Mouse (Mus musculus) lung, adult 2 months (tissue): ENCODE data around the gene 4933434E20Rik.

Experiments
- CTCF ChIP-seq: fragments of 200-500 bp; IDR thresholded peaks from 2 replicates; pipeline ENCODE4 v1.5.1; 2011; ENCODE audit warnings: mild to moderate bottlenecking, low read length, control low read depth; ENCODE audit not compliant: insufficient read depth
- POLR2A ChIP-seq: fragments of 200-500 bp; IDR thresholded peaks from 2 replicates; pipeline ENCODE4 v1.6.1; 2011; ENCODE audit warnings: low read depth, mild to moderate bottlenecking, control low read depth, low read length, borderline replicate concordance; ENCODE audit errors: extremely low read depth

DNA sequence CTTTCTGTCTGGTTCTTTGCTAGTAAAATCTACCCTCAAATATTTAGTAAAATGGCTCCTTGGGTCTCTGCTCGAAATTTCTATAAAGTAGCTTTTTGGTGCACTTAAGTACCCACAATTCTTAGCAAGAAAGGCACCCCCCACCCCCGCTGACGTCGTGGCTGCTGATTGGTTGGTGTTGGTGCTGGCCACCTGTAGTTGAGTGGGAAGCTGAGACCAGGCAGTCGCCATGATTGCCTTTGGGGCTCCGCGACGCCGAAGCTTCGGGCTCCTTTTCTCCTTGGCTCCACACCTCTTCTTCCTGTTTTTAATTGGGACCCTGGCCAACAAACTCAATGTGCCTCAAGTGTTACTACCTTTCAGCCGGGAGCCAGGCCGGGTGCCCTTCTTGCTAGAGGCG lies 52.5 kb downstream of the 4933434E20Rik start, which contains the start of gene Nup210l:
- TF ChIP-seq POLR2A (no peak), CTCF (no peak)
